Mouse (Mus musculus) limb, embryonic 12.5 days (tissue): ENCODE measurements around the gene Pabpc1l. TPM values are rescaled to one million over a fixed set of nuclear protein-coding genes. Genes with fewer than 3 reads are reported as not detected.

Experiments
- ATAC-seq: fragments of 200-750 bp; cut with Nextera tagmentation; 2 replicates; pipeline ENCODE4 v1.8.0; 2017; ENCODE audit warnings: low read depth, moderate TSS enrichment; ENCODE audit not compliant: insufficient number of reproducible peaks, insufficient read depth, low FRiP score, low TSS enrichment
- H3K27ac ChIP-seq: fragments of 300-500 bp; sonication (generic); 2 replicates; pipeline ENCODE4 v1.5.1; 2016; ENCODE audit warnings: mild to moderate bottlenecking, moderate library complexity
- H3K27me3 ChIP-seq: fragments of 300-500 bp; sonication (generic); 2 replicates; pipeline ENCODE4 v1.6.1; 2016; ENCODE audit warnings: mild to moderate bottlenecking, moderate library complexity
- H3K36me3 ChIP-seq: fragments of 300-500 bp; sonication (generic); 2 replicates; pipeline ENCODE4 v1.6.1; 2016; ENCODE audit warnings: mild to moderate bottlenecking, moderate library complexity
- H3K4me1 ChIP-seq: fragments of 300-500 bp; sonication (generic); replicated peaks from 2 replicates; pipeline ENCODE4 v1.6.1; 2016
- H3K4me2 ChIP-seq: fragments of 300-500 bp; sonication (generic); 2 replicates; pipeline ENCODE4 v1.6.1; 2016; ENCODE audit warnings: mild to moderate bottlenecking, moderate library complexity
- H3K4me3 ChIP-seq: fragments of 300-500 bp; sonication (generic); replicated peaks from 2 replicates; pipeline ENCODE4 v1.5.1; 2016; ENCODE audit warnings: mild to moderate bottlenecking
- H3K9ac ChIP-seq: fragments of 300-500 bp; sonication (generic); replicated peaks from 2 replicates; pipeline ENCODE4 v1.6.1; 2016; ENCODE audit warnings: mild to moderate bottlenecking, moderate library complexity
- H3K9me3 ChIP-seq: fragments of 300-500 bp; sonication (generic); 2 replicates; pipeline ENCODE4 v1.6.1; 2016; ENCODE audit warnings: mild to moderate bottlenecking, moderate library complexity
- WGBS: fragments of 180-500 bp; shearing (Covaris S2); methylation state at CpG from one replicate; pipeline ENCODE4 v1.1.7; 2016; 5-methylcytosine and 5-hydroxymethylcytosine counted together
- polyA plus RNA-seq: library from polyadenylated mRNA; unstranded; fragments of >200 nt; fragmentation: Nextera tagmentation; extraction: Ambion mirVana; gene quantifications from 2 replicates; pipeline ENCODE4 v1.2.1, GENCODE M21; 2016

Pabpc1l gene
- polyA plus RNA-seq, 1 experiment from 2014 or later, result 3.1 TPM

- Histone ChIP-seq H3K9ac (no peak overlapping the region), H3K4me3 (no peak overlapping the region), H3K4me1 (peaks cover 17% of the 10 kb centered on the region), H3K27me3 (no peaks in the 10 kb centered on the region), H3K9me3 (no peaks in the 10 kb centered on the region), H3K27ac (peak overlapping the region; percentile 59; the same call in 1 of the 2 replicates), H3K36me3 (peaks cover 8% of the 10 kb centered on the region), H3K4me2 (no peak overlapping the region)
- no peak for ATAC-seq
- WGBS, result 66% methylated on average over 10 of the region's 10 CpGs
Observed at GRCm38 (mm10) chr2:164006932-164007331, 18.3 kb upstream of the Pabpc1l start.

DNA sequence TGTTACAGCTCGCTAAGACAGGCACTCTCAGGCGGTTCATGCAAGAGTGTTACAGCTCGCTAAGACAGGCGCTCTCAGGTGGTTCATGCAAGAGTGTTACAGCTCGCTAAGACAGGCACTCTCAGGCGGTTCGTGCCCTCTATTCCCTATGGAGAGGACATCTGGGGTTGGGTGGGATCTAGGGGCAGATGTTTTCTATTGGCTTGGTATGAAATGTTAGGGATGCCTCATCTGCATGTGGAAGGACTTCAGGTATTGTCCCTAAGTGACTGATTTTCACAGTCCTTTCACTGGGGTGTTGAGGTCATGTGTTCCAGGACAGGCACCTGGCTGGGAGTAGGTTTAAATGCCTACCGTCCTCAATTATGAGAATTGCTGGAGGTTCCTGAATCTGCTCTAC is 17.7 kb upstream of the Pabpc1l start:
- no peak overlapping the region for H3K4me2 ChIP-seq
- ATAC-seq, result no peak
- no peak overlapping the region for H3K27ac ChIP-seq
- WGBS, result 85% methylated on average over 8 of the region's 8 CpGs
- no peaks in the 10 kb centered on the region for H3K9me3 ChIP-seq
- H3K36me3 ChIP-seq, result peaks cover 14% of the 10 kb centered on the region
- no peak overlapping the region for H3K9ac ChIP-seq
- peaks cover 17% of the 10 kb centered on the region for H3K4me1 ChIP-seq
- no peaks in the 10 kb centered on the region for H3K27me3 ChIP-seq
- no peak overlapping the region for H3K4me3 ChIP-seq

GRCm38 (mm10) chr2:164007987-164008545 is 17.2 kb upstream of the Pabpc1l start:
- Histone ChIP-seq H3K4me2 (no peak overlapping the region), H3K9me3 (no peaks in the 10 kb centered on the region), H3K4me1 (peaks cover 17% of the 10 kb centered on the region), H3K27me3 (no peaks in the 10 kb centered on the region), H3K36me3 (peaks cover 19% of the 10 kb centered on the region), H3K27ac (no peak overlapping the region), H3K4me3 (no peak overlapping the region), H3K9ac (no peak overlapping the region)
- 88% methylated on average over 2 of the region's 2 CpGs for WGBS
- ATAC-seq, result no peak

GRCm38 (mm10) chr2:164009227-164009626 is 16.0 kb upstream of the Pabpc1l start:
- Histone ChIP-seq H3K9ac (no peak overlapping the region), H3K27ac (no peak overlapping the region), H3K27me3 (no peaks in the 10 kb centered on the region), H3K4me1 (peaks cover 17% of the 10 kb centered on the region), H3K4me2 (no peak overlapping the region), H3K9me3 (no peaks in the 10 kb centered on the region), H3K36me3 (peaks cover 31% of the 10 kb centered on the region), H3K4me3 (no peak overlapping the region)
- 91% methylated on average over 6 of the region's 6 CpGs for WGBS
- ATAC-seq, result no peak

DNA sequence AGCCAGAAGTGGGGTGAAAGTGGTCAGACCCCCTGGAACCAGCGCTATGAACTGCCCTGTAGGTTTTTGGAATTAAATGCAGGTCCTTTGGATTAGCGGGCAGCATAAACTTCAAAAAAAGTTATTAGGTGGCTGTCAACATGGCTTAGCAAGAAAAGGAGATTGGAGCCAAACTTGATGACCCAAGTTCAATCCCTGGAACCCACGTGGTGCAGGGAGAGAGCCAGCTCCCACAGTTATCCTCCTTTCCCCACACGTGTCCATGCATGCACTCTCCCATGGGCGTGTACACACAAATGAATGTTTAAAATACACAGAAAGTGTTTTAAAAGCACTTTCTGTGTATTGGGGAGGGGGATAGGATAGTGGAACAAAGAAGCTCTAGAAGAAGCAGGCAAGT is 14.8 kb upstream of the Pabpc1l start:
- WGBS, result 79% methylated on average over 5 of the region's 5 CpGs
- no peak overlapping the region for H3K4me2 ChIP-seq
- no peak for ATAC-seq
- H3K9me3 ChIP-seq, result no peaks in the 10 kb centered on the region
- peaks cover 43% of the 10 kb centered on the region for H3K36me3 ChIP-seq
- no peak overlapping the region for H3K27ac ChIP-seq
- H3K27me3 ChIP-seq, result no peaks in the 10 kb centered on the region
- H3K9ac ChIP-seq, result no peak overlapping the region
- peaks cover 10% of the 10 kb centered on the region for H3K4me1 ChIP-seq
- no peak overlapping the region for H3K4me3 ChIP-seq

- no peaks in the 10 kb centered on the region for H3K27me3 ChIP-seq
- H3K9me3 ChIP-seq, result no peaks in the 10 kb centered on the region
- 87% methylated on average over 3 of the region's 3 CpGs for WGBS
- H3K4me3 ChIP-seq, result no peak overlapping the region
- H3K4me1 ChIP-seq, result peaks cover 7% of the 10 kb centered on the region
- H3K4me2 ChIP-seq, result no peak overlapping the region
- no peak for ATAC-seq
- no peak overlapping the region for H3K9ac ChIP-seq
- H3K27ac ChIP-seq, result no peak overlapping the region
- H3K36me3 ChIP-seq, result peaks cover 48% of the 10 kb centered on the region
Observed at GRCm38 (mm10) chr2:164010944-164011343, 14.3 kb upstream of the Pabpc1l start.

- H3K27ac ChIP-seq, result no peak overlapping the region
- no peak overlapping the region for H3K9ac ChIP-seq
- no peak overlapping the region for H3K4me3 ChIP-seq
- ATAC-seq, result no peak
- peaks cover 92% of the 10 kb centered on the region for H3K36me3 ChIP-seq
- no peaks in the 10 kb centered on the region for H3K4me1 ChIP-seq
- H3K27me3 ChIP-seq, result no peaks in the 10 kb centered on the region
- H3K9me3 ChIP-seq, result no peaks in the 10 kb centered on the region
- no peak overlapping the region for H3K4me2 ChIP-seq
- whole genome bisulfite sequencing, result 95% methylated on average over 16 of the region's 16 CpGs
Observed at GRCm38 (mm10) chr2:164015304-164015703, 9.9 kb upstream of the Pabpc1l start.

DNA sequence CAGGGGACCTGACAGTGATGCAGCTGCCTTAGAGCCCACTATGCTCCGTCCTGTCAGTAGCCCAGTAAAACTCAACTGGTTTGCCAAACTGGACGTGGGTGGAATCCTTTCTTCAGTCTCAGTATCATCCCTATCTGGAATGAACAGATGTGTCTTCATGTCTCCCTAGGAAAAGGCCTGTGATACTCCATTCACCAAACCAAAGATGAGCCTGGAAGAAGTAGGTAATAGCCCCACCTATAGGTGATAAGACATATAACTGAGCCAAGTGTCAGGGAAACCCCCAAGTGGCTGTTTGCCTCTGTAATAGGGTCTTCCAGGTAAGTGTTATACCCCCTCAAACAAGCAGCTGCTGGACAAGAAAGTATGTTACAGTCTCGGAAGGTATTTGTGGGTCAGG is 6.3 kb upstream of the Pabpc1l start:
- no peak overlapping the region for H3K4me3 ChIP-seq
- 90% methylated on average over 3 of the region's 3 CpGs for WGBS
- peaks cover 65% of the 10 kb centered on the region for H3K36me3 ChIP-seq
- H3K9me3 ChIP-seq, result no peaks in the 10 kb centered on the region
- no peaks in the 10 kb centered on the region for H3K4me1 ChIP-seq
- no peaks in the 10 kb centered on the region for H3K27me3 ChIP-seq
- ATAC-seq, result no peak
- H3K27ac ChIP-seq, result no peak overlapping the region
- H3K9ac ChIP-seq, result no peak overlapping the region
- H3K4me2 ChIP-seq, result no peak overlapping the region

- Histone ChIP-seq H3K9ac (no peak overlapping the region), H3K27ac (no peak overlapping the region), H3K4me2 (no peak overlapping the region), H3K27me3 (no peaks in the 10 kb centered on the region), H3K36me3 (peaks cover 54% of the 10 kb centered on the region), H3K4me1 (no peaks in the 10 kb centered on the region), H3K4me3 (no peak overlapping the region), H3K9me3 (no peaks in the 10 kb centered on the region)
- ATAC-seq, result no peak
- WGBS, result 92% methylated on average over 4 of the region's 4 CpGs
Observed at GRCm38 (mm10) chr2:164019943-164020342, 5.3 kb upstream of the Pabpc1l start.

- no peaks in the 10 kb centered on the region for H3K27me3 ChIP-seq
- no peak overlapping the region for H3K9ac ChIP-seq
- H3K27ac ChIP-seq, result no peak overlapping the region
- H3K9me3 ChIP-seq, result no peaks in the 10 kb centered on the region
- no peak overlapping the region for H3K4me3 ChIP-seq
- 63% methylated on average over 2 of the region's 2 CpGs for WGBS
- H3K36me3 ChIP-seq, result peaks cover 33% of the 10 kb centered on the region
- no peak overlapping the region for H3K4me2 ChIP-seq
- no peak for ATAC-seq
- no peaks in the 10 kb centered on the region for H3K4me1 ChIP-seq
Observed at GRCm38 (mm10) chr2:164022104-164022503, 3.1 kb upstream of the Pabpc1l start.

GRCm38 (mm10) chr2:164031147-164031546 is 5.9 kb downstream of the Pabpc1l start:
- H3K36me3 ChIP-seq, result no peaks in the 10 kb centered on the region
- no peaks in the 10 kb centered on the region for H3K4me1 ChIP-seq
- no peak overlapping the region for H3K27ac ChIP-seq
- WGBS, result 73% methylated on average over 10 of the region's 10 CpGs
- H3K27me3 ChIP-seq, result no peaks in the 10 kb centered on the region
- no peak overlapping the region for H3K4me3 ChIP-seq
- no peak overlapping the region for H3K9ac ChIP-seq
- no peak for ATAC-seq
- H3K9me3 ChIP-seq, result 0 out of 2 replicates have a peak, but pooled peaks cover 3% of the 10 kb centered on the region
- H3K4me2 ChIP-seq, result no peak overlapping the region

GRCm38 (mm10) chr2:164032973-164033372 is 7.7 kb downstream of the Pabpc1l start:
- 83% methylated on average over 3 of the region's 3 CpGs for WGBS
- Histone ChIP-seq H3K27me3 (no peaks in the 10 kb centered on the region), H3K4me1 (0 out of 2 replicates have a peak, but pooled peaks cover 4% of the 10 kb centered on the region), H3K27ac (no peak overlapping the region), H3K9ac (no peak overlapping the region), H3K4me2 (no peak overlapping the region), H3K9me3 (0 out of 2 replicates have a peak, but pooled peaks cover 3% of the 10 kb centered on the region), H3K36me3 (no peaks in the 10 kb centered on the region), H3K4me3 (no peak overlapping the region)
- ATAC-seq, result no peak
